Mouse (Mus musculus): ENCODE data around the gene Top3a.

The Top3a gene

DNA sequence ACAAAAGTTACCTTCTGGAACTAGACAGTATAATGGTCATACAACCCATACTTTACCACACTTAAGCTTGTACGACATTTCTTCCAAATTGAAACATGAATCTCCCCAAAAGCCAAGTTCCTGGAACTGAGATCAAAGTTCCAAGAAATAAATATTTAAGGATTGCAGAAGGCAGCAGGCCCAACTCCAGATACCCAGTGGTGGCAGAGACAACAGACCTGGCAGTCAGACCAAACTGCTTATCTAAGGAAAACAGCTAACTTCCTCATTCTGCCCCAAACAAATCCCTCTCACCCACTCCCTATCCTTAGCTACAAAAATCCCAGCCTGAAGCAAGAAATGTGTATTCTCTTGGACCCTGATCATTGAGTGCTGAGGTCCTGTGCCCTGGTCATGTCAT, 2.3 kb downstream of the Top3a start:
- DNase-seq = no peak

DNA sequence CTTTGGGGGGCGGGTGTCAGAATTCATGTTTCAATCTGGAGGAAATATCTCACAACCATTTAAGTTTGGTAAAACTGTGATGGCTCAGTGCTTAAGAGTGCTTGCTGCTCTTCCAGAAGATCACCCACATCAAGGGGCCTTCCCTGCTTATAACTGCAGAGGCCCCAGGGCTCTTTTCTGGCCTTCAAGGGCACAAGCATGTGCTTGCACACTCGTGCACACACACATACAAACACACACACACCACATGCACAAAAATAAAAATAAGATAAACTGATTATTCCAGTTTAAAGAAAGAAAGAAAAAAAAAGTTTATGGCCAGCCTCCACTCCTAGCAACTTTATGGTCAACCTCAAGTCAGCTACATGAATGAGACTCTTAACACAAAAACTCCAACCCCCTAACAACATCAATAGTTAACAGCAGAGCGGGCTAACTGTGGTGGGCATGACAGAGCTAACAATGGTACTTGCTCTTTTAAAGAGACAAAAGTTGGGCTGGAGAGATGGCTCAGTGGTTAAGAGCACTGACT, 2.9 kb downstream of the Top3a start:
- DNase-seq = no peak

DNA sequence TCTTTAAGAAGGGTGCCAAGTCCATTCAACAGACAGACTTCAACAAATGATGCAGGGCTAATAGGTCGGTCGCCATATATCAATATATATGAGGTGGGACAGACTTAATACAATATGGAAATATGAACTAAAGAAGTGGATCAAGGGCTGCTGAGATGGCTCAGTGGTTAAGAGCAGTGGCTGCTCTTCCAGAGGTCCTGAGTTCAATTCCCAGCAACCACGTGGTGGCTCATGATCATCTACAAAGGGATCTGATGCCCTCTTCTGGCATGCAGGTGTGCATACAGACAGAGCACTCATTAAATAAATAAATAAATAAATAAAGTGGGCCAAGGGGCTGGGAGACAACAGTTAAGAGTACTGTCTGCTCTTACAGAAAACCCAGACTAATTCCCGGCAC, 5.0 kb downstream of the Top3a start:
- no peak for DNase-seq

DNA sequence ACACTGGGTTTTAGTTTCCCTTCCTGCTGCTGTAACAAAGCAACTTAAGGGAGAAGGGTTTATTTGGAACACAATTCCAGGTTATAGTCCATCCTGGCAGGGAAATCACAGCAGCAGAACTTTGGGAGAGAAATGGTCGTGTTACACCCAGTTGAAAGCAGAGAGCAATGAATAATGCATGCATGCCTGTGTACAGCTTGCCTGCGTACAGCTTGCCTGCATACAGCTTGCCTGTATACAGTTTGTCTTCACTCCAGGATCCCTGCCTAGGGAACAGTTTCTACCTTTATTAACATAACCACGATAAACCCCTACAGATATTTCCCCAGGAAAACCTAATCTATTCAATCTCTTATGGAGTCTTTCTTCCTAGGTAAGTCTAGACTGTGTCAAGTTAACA, 6.4 kb downstream of the Top3a start:
- no peak for DNase-seq

DNA sequence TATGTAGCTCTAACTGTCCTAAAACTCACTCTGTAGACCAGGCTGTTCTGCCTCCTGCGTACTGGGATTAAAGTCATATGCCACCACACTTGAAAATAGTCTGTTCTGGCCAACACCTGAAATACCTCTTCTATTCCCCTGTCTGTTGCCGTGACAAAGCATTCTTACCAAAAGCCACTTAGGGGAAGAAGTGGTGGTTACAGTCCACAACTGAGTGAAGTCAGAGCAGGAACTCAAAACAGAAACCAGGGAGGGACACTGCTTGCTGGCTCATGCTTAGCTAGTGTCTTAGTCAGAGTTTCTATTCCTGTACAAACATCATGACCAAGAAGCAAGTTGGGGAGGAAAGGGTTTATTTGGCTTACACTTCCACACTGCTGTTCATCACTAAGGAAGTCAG, 7.8 kb downstream of the Top3a start:
- DNase-seq = no peak

DNA sequence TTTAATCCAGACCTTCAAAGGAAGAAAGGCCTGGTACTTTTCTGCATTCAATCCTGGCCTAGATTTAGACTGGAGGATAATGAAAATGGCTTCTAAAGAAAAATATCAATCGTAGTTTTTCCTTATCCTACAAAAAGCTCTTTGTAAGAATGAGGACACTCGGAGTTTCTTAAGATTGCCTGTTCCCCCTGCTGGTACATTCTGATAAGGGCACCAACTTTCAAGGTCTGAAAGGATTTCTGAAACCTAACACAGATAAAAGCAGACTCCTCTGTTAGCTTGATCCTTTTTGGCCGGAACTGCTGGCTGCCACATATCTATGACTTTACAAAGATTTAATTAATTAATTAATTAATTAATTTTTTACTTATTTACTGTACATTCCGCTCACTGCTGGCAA, 10.2 kb downstream of the Top3a start:
- no peak for DNase-seq

DNA sequence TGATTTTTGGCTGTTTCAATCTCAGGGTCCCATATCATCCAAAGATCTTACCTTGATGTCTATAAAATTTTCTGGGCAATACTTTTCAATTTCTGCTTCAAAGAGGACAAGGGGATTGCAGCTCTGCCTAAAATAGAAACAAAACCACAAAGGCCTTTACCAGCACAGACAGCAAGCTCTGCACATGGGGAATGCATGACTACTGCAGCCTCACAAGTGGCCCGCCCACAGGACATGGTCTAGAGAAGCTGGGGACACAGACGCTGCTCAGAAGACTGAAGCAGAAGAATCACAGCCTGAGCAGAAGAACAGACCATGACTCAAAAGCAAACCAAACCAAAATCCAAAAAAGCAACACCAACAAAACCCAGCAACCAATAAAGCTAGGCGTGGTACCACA, 15.5 kb downstream of the Top3a start:
- DNase-seq = no peak

DNA sequence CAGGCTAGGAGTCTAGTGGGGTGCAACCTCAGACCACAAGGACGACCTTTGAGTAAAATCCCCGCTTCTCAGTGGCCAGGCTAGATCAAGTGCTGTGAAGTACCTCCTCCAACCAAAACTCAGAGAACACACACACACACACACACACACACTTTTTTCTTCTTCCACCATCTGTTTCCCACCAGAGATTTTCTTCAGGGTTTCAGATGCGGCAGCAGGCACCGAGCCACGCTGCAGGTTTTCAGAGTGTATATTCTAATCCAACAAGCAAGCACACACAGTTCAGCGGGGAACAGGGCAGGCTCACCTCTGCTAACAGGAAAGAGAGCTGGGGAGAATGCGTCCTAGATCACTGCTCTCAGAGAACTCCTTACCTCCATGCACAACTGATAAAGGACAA, 21.6 kb downstream of the Top3a start:
- peak; percentile 13 for DNase-seq

DNA sequence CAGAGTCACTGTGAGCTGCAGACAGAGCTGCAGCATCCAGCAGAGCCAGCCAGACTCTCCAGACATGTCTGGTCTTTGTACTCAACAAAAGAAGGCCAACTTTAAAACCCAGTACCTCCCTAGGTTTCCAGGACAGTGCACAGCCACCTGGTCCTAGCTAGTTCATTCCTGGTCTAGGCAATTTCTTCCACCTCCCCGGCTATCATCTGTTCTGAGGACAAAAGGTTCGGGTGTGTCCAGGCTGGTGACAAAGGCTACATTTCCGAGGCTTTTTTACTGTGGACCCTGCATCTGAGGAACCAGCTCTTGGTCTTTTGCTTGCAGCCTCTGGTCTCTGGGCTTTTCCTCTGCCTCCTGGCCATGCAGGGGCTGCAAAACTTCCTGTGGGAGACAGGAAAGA, 36.8 kb downstream of the Top3a start:
- DNase-seq = no peak

DNA sequence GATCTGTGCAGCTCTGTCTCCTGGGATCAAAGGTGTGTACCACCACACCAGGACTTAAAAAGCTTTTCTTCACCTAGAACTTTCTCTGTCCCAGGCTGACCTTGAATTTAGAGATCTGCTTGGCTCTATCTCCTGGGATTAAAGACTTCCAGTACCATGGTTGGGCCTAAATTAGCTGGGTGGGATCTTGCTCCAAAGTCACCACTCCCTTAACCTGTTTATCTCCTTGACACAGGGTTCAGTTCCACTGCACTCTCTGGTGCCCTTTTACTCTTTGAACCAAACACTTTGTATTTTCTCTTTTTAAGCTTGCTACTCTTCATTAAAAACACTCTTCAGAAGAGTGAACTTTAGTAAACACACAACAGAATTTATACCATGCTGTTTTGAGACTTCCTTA, 39.7 kb downstream of the Top3a start:
- DNase-seq = no peak

DNA sequence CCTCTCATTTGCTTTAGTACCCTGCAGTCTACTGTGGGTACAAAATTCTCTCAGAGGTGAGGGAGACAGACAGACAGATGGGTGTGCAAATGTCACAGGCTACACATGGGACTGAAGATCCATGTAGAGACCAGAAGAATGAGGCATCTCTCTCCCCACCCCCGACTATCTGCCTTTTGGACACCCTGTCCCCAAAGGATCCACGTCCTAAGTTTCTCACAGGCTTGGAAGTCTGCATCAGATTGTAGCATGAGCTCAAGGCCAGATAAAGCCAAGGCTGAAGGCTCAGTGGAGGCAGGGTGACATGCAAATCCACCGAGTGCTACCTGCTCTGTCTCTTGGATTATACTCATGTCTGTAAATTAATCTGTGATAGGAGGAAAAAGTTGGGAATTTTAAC, 40.7 kb downstream of the Top3a start:
- no peak for DNase-seq

DNA sequence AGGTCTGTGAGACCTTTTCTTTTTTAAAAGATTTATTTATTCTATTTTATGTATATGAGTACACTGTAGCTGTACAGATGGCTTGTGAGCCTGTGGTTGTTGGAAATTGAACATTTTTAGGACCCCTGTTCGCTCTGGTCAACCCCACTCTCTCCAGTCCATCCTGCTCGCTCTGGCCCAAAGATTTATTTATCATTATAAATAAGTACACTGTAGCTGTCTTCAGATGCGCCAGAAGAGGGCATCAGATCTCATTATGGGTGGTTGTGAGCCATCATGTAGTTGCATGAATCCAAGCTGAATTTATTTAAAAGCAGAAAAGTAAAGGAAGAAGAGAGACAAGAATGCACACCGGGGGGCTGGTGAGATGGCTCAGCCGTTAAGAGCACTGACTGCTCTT, 42.0 kb downstream of the Top3a start:
- DNase-seq = no peak

DNA sequence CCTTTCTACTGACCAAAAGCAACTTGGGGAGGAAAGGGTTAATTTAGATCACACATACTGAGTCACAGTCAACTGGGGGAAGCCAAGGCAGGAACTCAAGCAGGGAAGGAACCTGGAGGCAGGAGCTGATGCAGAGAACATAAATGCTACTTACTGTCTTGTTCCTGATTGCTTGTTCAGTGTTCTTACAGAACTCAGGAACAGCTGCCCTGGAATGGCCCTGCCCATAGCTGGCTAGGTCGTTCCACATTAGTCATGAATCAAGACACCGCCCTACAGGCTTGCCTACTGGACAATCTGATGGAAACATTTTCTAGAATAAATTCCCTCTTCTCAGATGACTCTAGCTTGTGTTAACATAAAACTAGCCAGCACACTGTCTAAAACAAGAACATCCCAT, 43.0 kb downstream of the Top3a start:
- no peak for DNase-seq

DNA sequence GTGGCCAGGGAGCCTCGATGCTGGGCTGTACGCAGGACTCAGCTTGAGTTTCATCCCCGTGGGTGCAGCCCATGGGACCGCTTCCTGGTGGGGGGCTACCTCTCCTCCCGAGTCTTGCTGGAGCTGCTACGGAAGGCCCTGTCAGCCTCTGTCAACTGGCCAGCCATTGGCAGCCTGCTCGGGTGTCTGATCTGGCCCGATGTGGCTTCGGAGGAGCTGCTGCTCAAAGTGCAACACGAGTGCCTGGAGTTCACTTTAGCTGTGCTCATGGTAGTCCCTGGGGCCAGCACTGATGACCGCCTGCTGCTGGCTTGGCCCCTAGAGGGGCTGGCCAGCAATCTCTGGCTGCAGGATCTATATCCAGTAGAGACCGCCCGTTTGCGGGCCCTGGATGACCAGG, 45.9 kb downstream of the Top3a start:
- no peak for DNase-seq

DNA sequence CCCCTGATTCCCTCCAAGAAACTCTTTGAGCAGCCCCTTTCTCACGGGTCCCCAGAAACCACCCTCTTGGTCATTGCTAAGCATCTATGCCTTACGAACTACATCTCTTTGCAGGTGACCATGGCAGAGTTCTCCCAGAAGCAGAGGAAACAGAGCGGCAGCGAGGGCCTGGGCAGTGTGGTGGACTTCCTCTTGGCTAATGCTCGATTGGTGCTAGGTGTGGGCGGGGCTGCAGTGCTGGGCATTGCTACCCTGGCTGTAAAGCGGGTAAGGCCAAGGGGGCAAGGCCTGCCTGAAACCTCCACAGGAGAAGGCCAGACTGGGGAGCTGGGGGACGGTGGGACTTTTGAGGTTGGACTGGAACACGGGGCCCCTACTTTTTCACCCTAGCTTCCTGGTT, 47.0 kb downstream of the Top3a start:
- DNase-seq = no peak

DNA sequence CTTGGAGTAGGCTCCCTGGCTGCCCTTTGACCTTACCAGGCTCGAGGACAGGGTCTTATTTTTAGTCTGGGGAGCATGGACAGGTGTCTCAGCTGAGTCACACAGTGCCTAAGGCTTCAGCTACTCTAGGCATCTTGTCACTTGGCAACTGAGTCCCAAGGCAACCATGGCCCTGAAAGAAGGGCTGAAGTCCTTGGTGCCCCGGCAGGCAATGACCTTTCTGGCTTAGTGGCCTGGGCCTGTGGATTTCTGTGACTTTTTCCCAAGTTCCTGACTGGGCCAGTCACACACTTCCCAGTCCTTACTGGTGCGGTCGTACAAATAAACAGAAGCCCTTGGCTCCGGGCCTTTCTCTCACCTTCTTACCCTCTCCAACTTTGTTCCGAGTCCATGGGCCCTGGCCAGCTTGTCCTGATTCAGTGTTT, 47.9 kb downstream of the Top3a start:
- no peak for DNase-seq

DNA sequence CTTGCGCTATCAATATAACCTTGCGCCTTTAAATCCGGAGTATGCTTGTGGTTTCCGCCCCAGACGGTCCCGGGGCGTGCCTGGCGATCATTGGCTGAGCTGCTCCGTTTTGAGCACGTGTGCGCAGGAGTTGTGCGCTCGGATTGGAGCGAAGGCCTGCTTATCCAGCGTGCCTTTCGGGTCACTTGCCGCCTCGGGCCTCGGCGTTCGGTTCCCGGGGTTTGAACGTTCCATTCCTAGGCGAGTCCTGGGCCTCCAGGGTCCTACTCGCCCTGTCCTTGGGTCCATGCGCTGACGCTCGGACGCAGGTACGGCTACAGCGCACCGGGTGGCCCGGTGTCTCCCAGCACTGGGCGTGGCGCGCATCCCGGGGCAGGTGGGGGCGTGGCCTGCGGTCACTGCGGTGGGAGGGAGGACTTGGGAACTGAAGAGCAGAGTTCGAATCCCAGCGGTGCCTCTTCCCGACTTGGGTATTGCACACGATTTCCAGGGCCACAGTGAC, 48.9 kb downstream of the Top3a start, which contains the start of gene Mief2:
Gene Mief2 (plus strand): TSS at position 139 of the 502 bp plus-strand sequence.
- peak; percentile 94 for DNase-seq

DNA sequence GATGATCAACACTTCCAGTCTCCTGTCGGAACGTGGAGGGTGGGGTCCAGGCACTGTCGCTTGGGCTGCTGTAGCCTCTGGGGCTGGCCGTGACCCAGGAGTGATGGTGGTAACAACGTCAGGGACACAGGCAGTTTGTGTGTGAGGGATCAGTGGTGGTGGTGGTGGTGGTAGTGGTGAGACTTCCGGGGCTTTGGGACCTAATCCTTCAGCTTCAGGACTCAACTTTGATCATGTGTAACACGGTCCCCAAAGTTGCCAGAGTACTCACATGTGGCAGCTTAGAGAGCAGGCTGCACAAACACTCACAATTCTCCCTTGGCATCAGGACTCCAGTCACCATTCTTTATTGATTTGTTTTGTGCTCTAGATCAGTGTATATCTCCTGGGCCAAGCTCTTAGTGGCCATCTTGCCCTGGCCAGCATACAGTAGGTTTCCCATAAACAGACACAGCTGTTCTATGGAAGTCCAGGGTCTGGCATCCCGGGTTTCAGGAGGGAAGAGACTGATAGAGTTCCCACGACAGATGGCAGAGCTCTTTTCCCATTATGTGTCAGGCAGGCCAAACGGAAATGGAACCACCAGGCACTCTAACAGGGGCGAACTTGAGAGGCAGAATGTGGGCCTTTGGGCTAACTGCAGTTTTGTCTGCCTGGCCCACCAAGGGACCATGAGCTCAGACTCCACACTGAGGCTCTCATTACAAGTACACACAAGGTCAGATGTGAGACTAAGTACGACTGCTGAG, 49.6 kb downstream of the Top3a start:
- no peak for DNase-seq

DNA sequence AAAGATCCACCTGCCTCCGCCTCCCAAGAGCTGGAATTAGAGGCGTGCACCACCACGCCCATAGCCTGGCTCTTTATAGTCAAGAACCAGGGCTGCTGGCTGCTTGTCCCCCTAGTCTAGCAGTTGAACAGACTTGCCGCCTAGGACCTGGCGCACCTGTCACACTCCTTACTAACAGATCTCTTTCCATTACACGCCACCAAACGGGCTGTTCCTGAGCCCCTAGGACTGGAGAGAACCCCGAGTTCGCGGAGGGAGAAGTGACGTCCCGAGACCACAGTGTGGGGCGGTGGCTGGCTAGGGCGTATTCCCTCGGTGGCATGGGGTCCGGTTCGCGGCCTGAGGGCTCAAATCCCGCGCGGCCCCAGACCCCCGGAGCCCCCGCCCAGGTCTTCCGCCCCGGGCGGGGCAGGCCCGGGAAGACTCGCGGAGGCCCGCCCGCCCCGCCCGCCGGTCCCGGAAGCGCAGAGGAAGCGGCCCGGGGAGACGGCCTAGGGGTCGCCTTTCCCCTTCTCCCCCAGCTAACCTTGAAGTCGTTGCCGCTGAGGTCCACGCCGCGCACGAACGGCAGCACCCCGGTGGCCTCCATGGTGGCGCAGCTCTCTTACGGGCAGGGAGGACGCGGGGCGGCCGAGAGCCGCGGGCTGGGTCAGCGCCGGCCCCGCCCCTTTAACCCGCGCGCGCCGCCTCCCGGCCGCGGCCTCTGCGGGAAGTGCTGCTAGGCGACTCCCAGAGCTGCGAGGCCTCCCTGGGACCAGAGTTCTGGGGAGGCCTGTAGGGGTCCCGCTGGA, 50.4 kb downstream of the Top3a start, which contains the start of gene Flii:
Gene Flii (minus strand): TSS at position 663 of the 791 bp plus-strand sequence.
- peak; percentile 83 for DNase-seq

DNA sequence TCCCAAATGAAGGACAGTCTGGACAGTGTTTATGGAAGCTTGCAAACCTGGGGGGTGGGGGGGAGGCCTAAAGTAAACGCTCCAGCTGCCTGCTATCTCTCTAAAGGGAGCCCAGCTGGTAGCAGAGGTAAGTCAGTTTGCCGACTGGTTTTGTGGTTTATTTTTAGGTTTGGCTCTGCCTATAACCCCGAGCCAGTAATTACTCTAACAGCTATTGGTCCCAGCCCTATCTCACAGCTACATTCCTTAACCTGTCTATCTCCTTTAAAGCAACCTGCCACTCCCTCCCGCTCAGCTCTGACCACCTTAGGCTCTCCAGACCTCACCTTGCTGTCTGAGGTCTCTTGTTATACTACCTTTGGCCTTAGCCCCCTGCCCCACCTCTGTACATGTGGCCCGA, 57.9 kb downstream of the Top3a start:
- no peak for DNase-seq

DNA sequence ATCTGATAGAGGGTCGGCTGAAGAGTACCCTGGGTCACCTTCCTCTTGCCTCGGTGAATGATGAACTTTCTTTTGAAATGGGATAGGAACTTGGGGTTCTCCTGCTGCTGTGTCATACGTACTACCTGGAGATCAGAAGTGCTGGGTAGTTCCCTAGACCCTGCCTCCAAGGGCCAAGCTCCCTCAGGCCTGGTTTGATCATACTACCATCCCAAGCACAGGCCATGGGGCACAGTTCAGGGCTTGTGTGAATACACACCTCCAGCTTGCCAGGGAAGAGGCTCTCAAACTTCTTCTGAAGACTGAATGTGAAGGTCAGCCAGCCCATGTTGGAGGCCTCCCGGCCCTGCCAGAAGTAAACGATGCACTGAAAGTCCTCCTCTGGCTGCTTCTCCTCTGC, 61.3 kb downstream of the Top3a start:
- no peak for DNase-seq

DNA sequence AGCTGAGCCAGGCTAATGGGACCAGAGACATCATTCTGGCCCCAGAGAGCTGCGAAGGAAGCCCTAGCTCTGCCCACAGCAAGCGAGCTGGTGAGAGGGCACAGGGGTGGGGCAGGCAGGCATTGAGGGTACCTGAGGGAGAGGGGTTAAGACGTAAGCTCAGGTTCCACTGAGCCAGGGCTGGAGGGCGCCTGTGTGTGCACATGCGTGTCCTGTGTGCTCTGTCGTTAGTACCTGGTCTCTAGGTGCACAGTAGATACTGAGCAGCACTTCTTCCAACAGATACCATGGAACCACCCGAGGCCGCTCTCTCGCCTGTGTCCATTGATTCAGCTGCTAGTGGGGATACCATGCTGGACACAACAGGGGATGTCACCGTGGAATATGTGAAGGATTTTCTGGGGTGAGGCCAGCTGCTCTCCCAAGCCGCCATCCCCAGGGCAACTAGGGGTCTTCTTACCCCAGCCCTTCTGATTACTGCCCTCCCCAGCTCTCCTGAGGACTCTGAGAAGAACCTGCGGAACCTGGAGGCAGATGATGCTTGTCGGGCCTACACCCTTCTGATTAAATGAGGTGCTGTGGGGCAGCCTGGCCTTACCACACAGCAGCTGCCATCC, 64.4 kb downstream of the Top3a start:
- no peak for DNase-seq

DNA sequence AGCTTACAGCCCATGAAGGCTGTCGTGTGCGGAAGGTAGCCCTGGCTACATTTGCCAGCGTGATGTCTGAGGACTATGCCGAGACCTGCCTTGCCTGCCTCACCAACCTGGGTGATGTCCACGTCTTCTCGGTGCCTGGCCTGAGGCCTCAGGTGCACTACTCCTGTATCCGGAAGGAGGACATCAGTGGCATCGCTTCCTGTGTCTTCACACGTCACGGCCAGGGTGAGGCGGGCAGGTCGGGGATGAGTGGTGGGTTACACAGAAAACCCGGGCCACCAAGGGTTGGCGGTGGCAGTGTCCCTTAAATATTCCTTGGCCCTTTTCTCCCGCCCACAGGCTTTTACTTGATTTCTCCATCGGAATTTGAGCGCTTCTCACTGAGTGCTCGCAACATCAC, 65.1 kb downstream of the Top3a start:
- no peak for DNase-seq

DNA sequence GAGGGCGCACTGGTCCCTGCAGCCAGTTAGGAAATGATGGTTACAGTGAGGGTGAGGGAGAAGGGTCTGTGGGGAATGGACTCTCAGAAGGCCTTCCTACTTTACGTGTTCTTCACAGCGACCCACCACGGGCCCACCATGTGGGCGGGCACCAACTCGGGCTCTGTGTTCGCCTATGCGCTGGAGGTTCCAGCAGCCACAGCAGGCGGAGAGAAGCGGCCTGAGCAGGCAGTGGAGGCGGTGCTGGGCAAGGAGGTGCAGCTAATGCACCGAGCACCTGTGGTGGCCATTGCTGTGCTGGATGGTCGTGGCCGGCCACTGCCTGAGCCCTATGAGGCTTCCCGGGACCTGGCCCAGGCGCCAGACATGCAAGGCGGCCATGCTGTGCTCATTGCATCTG, 65.9 kb downstream of the Top3a start:
- DNase-seq = no peak
